Mouse (Mus musculus) midbrain, embryonic 10.5 days (tissue): Measurements from ENCODE around the gene Pogz. TPM values are rescaled to one million over a fixed set of nuclear protein-coding genes. Genes with fewer than 3 reads are reported as not detected.
A peak's percentile ranks its signal among the peaks of the same experiment; 100 is the strongest.
"Not testable (repeated sequence)": the region's sequence is repeated elsewhere in the genome, so short reads cannot be mapped to it uniquely, and the experiment has no call there.

Source experiments
- DNase-seq: peaks from one replicate; pipeline ENCODE4 v3.0.0-alpha.2; 2017; ENCODE audit warnings: low spot score
- H3K27ac ChIP-seq: fragments of 300-500 bp; sonication (generic); replicated peaks from 2 replicates; pipeline ENCODE4 v1.5.1; 2016; ENCODE audit warnings: mild to moderate bottlenecking
- H3K27me3 ChIP-seq: fragments of 300-500 bp; sonication (generic); 2 replicates; pipeline ENCODE4 v1.6.1; 2016; ENCODE audit warnings: low read depth, mild to moderate bottlenecking; ENCODE audit not compliant: poor library complexity, severe bottlenecking
- H3K36me3 ChIP-seq: fragments of 300-500 bp; sonication (generic); 2 replicates; pipeline ENCODE4 v1.6.1; 2016; ENCODE audit warnings: mild to moderate bottlenecking, moderate library complexity
- H3K4me1 ChIP-seq: fragments of 300-500 bp; sonication (generic); 2 replicates; pipeline ENCODE4 v1.6.1; 2016
- H3K4me3 ChIP-seq: fragments of 300-500 bp; sonication (generic); 2 replicates; pipeline ENCODE4 v1.5.1; 2016; ENCODE audit warnings: mild to moderate bottlenecking, moderate library complexity
- H3K9me3 ChIP-seq: fragments of 300-500 bp; sonication (generic); replicated peaks from 2 replicates; pipeline ENCODE4 v1.6.1; 2016; ENCODE audit warnings: mild to moderate bottlenecking
- whole genome bisulfite sequencing: fragments of 180-500 bp; shearing (Covaris S2); methylation state at CpG from one replicate; pipeline ENCODE4 v1.1.7; 2016; 5-methylcytosine and 5-hydroxymethylcytosine counted together
- polyA plus RNA-seq: library from polyadenylated mRNA; unstranded; fragments of >200 nt; fragmentation: Nextera tagmentation; extraction: Ambion mirVana; gene quantifications from 2 replicates; pipeline ENCODE4 v1.2.1, GENCODE M21; 2016

Gene Pogz
- polyA plus RNA-seq, 1 experiment from 2014 or later, result 17.9 TPM

DNA sequence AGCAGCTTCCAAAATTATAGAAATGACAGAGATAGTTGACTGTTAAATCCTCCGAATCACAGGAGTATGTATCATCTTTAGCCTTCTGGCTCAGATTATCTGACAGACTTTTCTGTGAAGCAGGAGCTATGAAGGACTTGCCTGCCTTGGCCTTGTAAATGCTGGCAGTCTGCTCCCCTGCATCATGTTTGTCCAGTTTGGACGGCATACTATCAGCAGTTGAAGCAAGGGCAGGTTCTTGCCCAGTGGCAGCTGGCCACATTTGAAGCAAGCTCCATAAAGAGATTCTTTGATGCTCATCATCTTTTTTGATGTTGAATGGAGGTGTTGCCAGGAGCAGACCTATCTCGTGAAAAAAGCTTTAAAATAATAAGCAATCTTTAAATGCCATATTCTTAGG, 56.7 kb downstream of the Pogz start:
- no peaks in the 10 kb centered on the region for H3K27me3 ChIP-seq
- H3K4me1 ChIP-seq, result no peaks in the 10 kb centered on the region
- WGBS, result 74% methylated on average over 3 of the region's 3 CpGs
- H3K4me3 ChIP-seq, result no peak overlapping the region
- no peaks in the 10 kb centered on the region for H3K9me3 ChIP-seq
- no peaks in the 10 kb centered on the region for H3K36me3 ChIP-seq
- no peak overlapping the region for H3K27ac ChIP-seq
- DNase-seq, result no peak

DNA sequence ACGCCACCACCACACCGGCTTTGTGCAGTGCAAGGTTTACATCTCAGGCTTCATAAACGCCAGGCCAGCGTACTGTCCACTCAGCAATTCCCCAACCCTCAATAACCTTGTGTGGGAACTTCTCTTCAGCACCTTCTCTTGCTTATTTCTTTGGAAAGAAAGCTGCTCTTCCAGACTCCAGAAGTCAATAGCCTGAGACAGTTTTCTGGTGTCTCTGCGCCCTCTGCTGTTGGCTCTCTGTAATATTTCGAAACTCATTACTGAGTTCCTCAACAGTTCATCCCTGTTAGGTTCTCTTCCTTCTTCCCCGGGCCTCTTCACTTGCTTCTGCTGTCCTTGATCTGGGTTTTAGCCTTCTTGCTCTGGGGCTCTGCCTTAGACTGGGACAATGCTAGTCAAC, 65.4 kb downstream of the Pogz start:
- H3K27me3 ChIP-seq, result no peaks in the 10 kb centered on the region
- H3K4me1 ChIP-seq, result no peaks in the 10 kb centered on the region
- DNase-seq, result peak; percentile 57
- H3K27ac ChIP-seq, result no peak overlapping the region
- no peaks in the 10 kb centered on the region for H3K36me3 ChIP-seq
- no peak overlapping the region for H3K4me3 ChIP-seq
- no peaks in the 10 kb centered on the region for H3K9me3 ChIP-seq
- WGBS, result 29% methylated on average over 7 of the region's 7 CpGs

DNA sequence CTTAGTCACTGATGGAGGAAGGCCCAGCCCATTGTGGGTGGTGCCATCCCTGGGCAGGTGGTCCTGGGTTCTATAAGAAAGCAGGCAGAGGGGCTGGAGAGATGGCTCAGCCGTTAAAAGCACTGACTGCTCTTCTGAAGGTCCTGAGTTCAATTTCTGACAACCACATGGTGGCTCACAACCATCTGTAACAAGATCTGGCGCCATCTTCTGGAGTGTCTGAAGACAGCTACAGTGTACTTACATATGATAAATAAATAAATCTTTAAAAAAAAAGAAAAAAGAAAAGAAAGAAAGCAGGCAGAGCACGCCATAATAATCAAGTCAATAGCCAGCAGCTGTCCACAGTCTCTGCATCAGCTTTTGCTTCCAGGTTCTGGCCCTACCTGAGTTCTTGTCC, 67.4 kb downstream of the Pogz start:
- 65% methylated on average over 3 of the region's 3 CpGs for WGBS
- not testable (repeated sequence) for DNase-seq

DNA sequence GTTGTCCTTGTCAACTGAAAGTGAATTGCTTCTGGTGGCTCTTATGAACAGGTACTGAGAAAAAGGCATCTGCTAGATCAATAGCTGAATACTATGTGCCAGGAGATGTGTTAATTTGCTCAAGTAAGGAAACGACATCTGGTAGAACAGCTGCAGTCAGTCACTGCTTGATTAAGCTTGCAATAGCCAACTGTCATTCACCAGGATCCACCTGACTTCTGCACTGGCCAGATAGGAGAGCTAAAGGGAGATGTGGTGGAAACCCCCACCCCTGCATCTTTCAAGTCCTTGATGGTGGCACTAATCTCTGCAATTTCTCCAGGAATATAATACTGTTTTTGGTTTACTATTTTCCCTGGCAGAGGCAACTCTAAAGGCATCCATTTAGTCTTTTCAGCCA, 69.1 kb downstream of the Pogz start:
- H3K27ac ChIP-seq, result no peak overlapping the region
- H3K4me1 ChIP-seq, result no peaks in the 10 kb centered on the region
- 63% methylated on average over 1 of the region's 1 CpGs for WGBS
- H3K27me3 ChIP-seq, result no peaks in the 10 kb centered on the region
- no peak overlapping the region for H3K4me3 ChIP-seq
- no peaks in the 10 kb centered on the region for H3K9me3 ChIP-seq
- DNase-seq, result no peak
- H3K36me3 ChIP-seq, result no peaks in the 10 kb centered on the region

More for the DNA sequence above, 67.4 kb downstream of the Pogz start:
- not testable (repeated sequence) for H3K27me3 ChIP-seq, H3K27ac ChIP-seq, H3K9me3 ChIP-seq, H3K4me3 ChIP-seq, H3K4me1 ChIP-seq, H3K36me3 ChIP-seq

DNA sequence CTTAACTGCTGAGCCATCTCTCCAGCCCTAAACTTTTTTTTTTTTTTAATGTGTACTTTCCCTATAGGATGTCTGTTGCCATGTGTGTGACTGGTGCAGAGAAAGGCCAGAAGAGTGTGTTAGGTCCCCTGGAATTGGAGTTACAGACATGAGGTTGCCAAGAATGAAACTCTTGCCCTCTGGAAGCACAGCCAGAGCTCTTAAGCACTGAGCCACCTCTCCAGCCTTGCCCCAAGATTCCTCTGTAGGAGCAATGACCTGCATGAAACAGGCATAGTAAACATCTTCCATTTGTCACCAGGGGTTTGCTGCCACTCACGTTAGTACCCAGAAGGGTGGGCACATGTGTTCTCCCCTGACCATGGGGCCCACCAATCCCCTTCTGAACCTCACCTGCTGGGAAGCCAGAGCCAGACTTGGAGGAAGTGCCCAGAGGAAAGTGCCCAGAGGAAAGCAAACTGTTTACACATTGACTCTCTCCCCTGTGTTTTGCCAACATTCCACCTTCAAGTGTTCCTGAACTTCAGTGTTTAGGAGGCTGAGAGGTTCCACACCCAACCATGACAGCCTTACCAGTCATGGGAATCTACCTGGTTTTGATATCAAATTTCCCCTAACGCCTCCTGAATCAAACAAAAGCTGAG, 73.8 kb downstream of the Pogz start:
- Histone ChIP-seq H3K4me3 (no peak overlapping the region), H3K9me3 (no peaks in the 10 kb centered on the region), H3K36me3 (no peaks in the 10 kb centered on the region), H3K27ac (no peak overlapping the region), H3K4me1 (no peaks in the 10 kb centered on the region), H3K27me3 (no peaks in the 10 kb centered on the region)
- no peak for DNase-seq
- WGBS, result 77% methylated on average over 2 of the region's 2 CpGs

DNA sequence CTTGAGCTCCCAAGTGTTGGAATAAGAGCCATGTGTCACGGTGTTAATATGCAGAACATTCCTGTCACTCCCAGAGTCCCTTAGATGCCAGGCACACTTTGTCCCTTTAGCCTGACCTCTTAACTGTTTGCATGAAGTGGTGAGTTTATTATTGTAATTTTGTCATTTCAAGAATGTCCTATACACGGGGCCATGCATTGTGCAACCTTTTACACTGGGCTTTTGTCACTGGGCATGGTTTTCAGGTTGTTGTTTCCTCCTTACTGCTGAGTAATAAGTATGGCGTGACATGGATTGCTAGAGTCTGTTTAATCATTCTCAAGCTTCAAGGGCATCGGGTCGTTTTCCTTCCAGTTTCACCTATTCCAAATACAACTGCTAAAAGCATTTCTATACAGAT, 76.4 kb downstream of the Pogz start:
- no peak for DNase-seq
- Histone ChIP-seq H3K4me1 (peaks cover 11% of the 10 kb centered on the region), H3K36me3 (no peaks in the 10 kb centered on the region), H3K9me3 (no peaks in the 10 kb centered on the region), H3K27me3 (no peaks in the 10 kb centered on the region), H3K4me3 (no peak overlapping the region), H3K27ac (no peak overlapping the region)
- WGBS, result 84% methylated on average over 5 of the region's 5 CpGs

DNA sequence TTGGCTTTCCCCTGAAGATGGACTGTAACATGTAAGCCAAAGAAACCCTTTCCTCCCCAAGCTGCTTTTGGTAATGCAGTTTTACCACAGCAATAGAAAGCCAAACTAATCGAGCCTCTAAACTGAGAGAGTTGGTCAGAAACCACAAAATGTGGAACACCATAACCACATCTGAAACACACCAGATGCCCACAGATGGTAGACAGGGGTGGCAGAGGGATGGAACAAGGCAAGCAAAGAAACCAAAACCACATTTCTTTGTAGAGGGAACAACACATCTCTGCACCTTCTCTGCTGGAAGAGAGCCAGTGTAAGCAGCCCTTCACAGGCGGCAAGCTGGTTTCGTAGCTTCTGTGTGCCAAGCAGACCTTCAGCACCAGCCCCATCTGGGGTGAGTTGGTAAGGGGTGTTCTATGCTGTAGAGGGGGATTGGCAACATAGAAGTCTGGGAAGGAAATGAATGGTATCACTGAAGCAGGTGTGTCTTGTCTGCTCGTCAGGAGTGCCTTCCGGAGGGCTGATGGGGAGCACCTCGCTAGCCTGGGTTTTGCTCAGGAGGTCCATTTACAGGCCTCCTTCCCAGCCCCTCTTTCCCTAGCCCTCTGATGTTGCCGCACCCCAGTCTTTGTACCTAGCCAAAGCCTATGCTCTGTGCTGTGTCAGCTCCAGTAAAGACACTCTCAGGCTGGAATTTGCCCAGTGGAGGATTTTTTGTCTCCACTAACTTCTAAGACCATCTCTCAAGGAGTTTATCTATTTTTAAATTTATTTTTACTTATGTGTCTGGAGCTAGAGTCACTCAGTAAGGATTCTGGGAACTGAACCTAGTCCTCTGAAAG, 78.8 kb downstream of the Pogz start:
- Histone ChIP-seq H3K9me3 (no peaks in the 10 kb centered on the region), H3K36me3 (no peaks in the 10 kb centered on the region), H3K4me1 (peaks cover 11% of the 10 kb centered on the region), H3K4me3 (no peak overlapping the region), H3K27me3 (no peaks in the 10 kb centered on the region), H3K27ac (no peak overlapping the region)
- 89% methylated on average over 7 of the region's 7 CpGs for WGBS
- DNase-seq, result no peak

DNA sequence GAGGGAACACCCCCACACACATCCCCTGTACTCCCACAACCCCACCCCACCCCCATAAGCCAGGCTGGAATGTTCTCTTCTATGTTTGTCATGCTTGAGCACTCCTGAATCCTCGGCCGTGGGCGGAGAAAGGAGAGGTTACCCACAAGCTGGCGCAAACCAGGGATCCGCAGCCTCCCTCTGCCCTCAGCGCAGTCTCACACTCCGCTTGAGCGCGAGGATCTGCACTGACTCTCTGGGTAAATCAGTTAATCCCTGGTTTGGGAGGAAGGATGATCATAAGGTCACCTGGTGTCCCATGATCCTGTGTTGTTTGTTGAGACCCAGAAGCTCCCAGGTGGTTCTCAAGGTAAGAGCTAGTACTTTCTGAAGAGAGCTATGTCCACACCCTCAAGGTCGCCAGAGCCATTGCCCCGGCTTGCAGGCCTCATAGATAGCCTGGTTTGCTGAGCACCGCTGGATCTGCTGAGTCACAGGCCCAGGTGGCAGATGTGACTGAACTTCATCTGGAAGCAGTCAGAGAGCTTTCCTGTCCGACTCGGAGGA, 80.5 kb downstream of the Pogz start:
- peak; percentile 28 for DNase-seq
- WGBS, result 44% methylated on average over 14 of the region's 14 CpGs
- Histone ChIP-seq H3K27ac (peak overlapping the region; percentile 34), H3K36me3 (no peaks in the 10 kb centered on the region), H3K9me3 (no peaks in the 10 kb centered on the region), H3K4me3 (no peak overlapping the region), H3K27me3 (no peaks in the 10 kb centered on the region), H3K4me1 (peaks cover 11% of the 10 kb centered on the region)

DNA sequence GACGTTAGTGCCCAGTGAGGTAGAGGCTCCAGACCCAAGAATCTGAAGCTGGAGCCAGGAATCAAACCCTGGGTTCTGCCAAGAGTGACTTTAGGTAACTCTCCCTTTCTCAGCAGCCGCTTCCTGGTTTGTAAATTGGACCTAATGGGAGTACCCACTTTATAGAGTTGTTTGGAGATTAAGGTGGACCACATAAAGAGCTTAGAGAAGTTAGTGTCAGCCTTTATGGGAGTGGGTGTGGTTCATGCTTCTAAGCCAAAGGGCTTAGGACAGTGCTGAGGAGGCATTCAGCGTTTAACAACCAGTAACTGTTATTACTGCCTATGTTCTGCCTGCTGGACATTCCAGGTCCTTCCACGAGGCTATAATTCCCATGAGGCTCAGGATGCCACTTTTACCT, 81.5 kb downstream of the Pogz start:
- no peak overlapping the region for H3K4me3 ChIP-seq
- H3K4me1 ChIP-seq, result peaks cover 11% of the 10 kb centered on the region
- no peak overlapping the region for H3K27ac ChIP-seq
- no peaks in the 10 kb centered on the region for H3K9me3 ChIP-seq
- no peak for DNase-seq
- 79% methylated on average over 4 of the region's 4 CpGs for WGBS
- H3K27me3 ChIP-seq, result no peaks in the 10 kb centered on the region
- H3K36me3 ChIP-seq, result no peaks in the 10 kb centered on the region

DNA sequence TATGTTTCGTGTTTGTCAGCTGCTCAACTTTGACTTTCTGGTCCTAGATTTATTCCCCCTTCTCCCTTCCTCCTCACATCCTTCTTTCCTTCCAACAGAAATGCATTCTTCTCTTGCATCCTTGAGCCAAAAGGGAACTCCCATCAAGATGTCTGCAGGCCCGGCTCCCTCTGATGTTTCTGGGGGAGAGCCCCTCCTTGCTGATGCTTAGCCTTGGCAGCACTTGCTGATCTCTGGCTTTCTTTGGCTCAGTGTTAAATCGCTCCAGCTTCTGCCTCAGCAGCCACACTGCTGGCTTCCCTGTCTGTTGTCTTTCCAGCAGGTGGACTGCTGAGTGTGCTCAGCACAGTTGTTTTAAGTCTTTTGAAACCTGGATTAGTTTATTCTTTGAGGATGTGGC, 83.7 kb downstream of the Pogz start:
- no peaks in the 10 kb centered on the region for H3K36me3 ChIP-seq
- DNase-seq, result no peak
- H3K4me1 ChIP-seq, result peaks cover 11% of the 10 kb centered on the region
- WGBS, result 56% methylated on average over 3 of the region's 3 CpGs
- no peaks in the 10 kb centered on the region for H3K27me3 ChIP-seq
- no peak overlapping the region for H3K27ac ChIP-seq
- no peaks in the 10 kb centered on the region for H3K9me3 ChIP-seq
- H3K4me3 ChIP-seq, result no peak overlapping the region

DNA sequence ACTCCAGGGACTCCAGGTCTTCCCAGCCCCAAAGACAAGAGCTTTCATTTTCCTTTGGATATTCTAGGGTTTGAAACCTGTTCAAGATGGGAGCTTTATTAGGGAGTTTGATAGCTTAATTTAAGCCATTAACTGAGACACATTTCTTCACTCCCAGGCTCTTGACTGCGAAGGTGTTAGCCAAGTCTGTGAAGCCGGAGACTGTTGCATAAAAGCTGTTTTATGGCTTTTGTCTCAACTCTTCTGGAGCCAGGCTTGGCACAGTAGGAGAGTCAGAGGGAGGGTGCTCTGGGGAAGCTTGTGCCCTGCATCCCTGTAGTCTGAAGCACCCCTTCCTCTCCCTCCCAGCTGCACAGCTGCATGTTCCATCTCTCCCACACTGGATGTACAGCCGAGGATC, 85.0 kb downstream of the Pogz start:
- Histone ChIP-seq H3K9me3 (no peaks in the 10 kb centered on the region), H3K27ac (no peak overlapping the region), H3K4me3 (no peak overlapping the region), H3K36me3 (no peaks in the 10 kb centered on the region), H3K4me1 (peaks cover 10% of the 10 kb centered on the region), H3K27me3 (no peaks in the 10 kb centered on the region)
- 70% methylated on average over 3 of the region's 3 CpGs for WGBS
- no peak for DNase-seq

DNA sequence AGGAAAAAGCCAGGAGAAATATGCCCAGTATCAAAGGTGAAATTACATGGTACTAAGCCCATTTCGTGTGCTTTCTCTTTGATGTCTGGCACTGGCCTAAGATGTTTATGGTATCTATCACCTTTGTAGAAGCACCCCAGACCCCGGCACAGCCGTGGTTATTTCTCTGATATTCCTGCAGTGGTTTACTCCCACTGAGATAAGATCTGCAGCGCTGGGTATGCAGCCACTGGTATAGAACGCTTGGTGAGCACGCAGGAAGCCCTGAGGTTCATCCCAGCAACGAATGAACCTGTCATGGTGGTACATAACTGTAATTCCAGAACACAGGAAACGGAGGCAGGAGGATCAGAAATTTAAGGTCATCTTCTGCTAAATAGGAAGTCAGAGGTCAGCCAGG, 87.3 kb downstream of the Pogz start:
- Histone ChIP-seq H3K27ac (no peak overlapping the region), H3K4me3 (no peak overlapping the region), H3K9me3 (no peaks in the 10 kb centered on the region), H3K27me3 (no peaks in the 10 kb centered on the region), H3K36me3 (no peaks in the 10 kb centered on the region), H3K4me1 (no peaks in the 10 kb centered on the region)
- 83% methylated on average over 8 of the region's 8 CpGs for WGBS
- no peak for DNase-seq

DNA sequence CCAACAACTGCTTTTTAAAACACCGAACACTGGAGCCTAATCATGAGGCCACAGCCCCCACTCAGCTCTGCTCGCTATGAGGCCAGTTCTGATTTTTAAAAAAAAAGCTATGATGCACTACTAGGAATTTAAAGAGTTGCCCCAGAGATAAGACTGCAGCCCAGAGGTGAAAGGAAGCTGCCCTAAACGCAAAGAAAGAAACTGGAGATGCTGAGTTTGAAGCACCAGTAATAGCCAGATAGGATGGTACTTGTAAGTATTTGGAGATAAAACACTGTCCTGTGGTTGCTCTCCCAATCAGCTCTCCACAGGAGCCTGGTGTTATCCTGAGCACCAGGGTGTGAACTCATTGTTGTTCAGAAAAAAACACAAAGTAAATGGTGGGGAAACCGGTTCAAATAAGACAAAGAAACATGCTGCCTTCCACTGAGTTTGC, 89.0 kb downstream of the Pogz start:
- not testable (repeated sequence) for H3K4me3 ChIP-seq, H3K27ac ChIP-seq, DNase-seq, H3K36me3 ChIP-seq, H3K27me3 ChIP-seq, H3K4me1 ChIP-seq, H3K9me3 ChIP-seq
- WGBS, result 49% methylated on average over 4 of the region's 4 CpGs
